Mouse (Mus musculus) forebrain, embryonic 14.5 days (tissue): ENCODE data around the gene Mterf1a. TPM values are rescaled to one million over a fixed set of nuclear protein-coding genes. Genes with fewer than 3 reads are reported as not detected.
"Not testable (repeated sequence)": the region's sequence is repeated elsewhere in the genome, so short reads cannot be mapped to it uniquely, and the experiment has no call there.

Experiments
- ATAC-seq: fragments of 200-750 bp; cut with Nextera tagmentation; 2 replicates; pipeline ENCODE4 v1.8.0; 2017; ENCODE audit warnings: mild to moderate bottlenecking, moderate library complexity
- DNase-seq: peaks from one replicate; pipeline ENCODE4 v3.0.0-alpha.2; 2015; ENCODE audit warnings: low spot score
- H3K27ac ChIP-seq: fragments of 300-500 bp; sonication (generic); 2 replicates; pipeline ENCODE4 v1.5.1; 2014; ENCODE audit warnings: low read depth, mild to moderate bottlenecking, control low read depth, low read length, moderate library complexity
- H3K27me3 ChIP-seq: fragments of 300-500 bp; sonication (generic); replicated peaks from 2 replicates; pipeline ENCODE4 v1.6.1; 2014; ENCODE audit warnings: low read length, control low read depth, mixed read lengths; ENCODE audit not compliant: control insufficient read depth, insufficient read depth
- H3K36me3 ChIP-seq: fragments of 300-500 bp; sonication (generic); 2 replicates; pipeline ENCODE4 v1.6.1; 2014; ENCODE audit warnings: low read length, control low read depth; ENCODE audit not compliant: control insufficient read depth, insufficient read depth
- H3K4me1 ChIP-seq: fragments of 300-500 bp; sonication (generic); 2 replicates; pipeline ENCODE4 v1.6.1; 2014; ENCODE audit warnings: antibody characterized with exemption, low read length, control low read depth; ENCODE audit not compliant: control insufficient read depth, insufficient read depth
- H3K4me2 ChIP-seq: fragments of 300-500 bp; sonication (generic); 2 replicates; pipeline ENCODE4 v1.6.1; 2014; ENCODE audit warnings: mild to moderate bottlenecking, control low read depth, low read length
- H3K4me3 ChIP-seq: fragments of 300-500 bp; sonication (generic); 2 replicates; pipeline ENCODE4 v1.5.1; 2014; ENCODE audit warnings: low read depth, low read length, control low read depth
- H3K9ac ChIP-seq: fragments of 300-500 bp; sonication (generic); 2 replicates; pipeline ENCODE4 v1.6.1; 2014; ENCODE audit warnings: mild to moderate bottlenecking, low read length, control low read depth, moderate library complexity
- H3K9me3 ChIP-seq: fragments of 300-500 bp; sonication (generic); replicated peaks from 2 replicates; pipeline ENCODE4 v1.6.1; 2016; ENCODE audit warnings: low read length, control low read depth, mixed read lengths; ENCODE audit not compliant: control insufficient read depth
- WGBS: fragments of 180-500 bp; shearing (Covaris S2); extraction: QIAGEN DNeasy Blood & Tissue Kit; methylation state at CpG from one replicate; pipeline ENCODE4 v1.1.7; 2014; 5-methylcytosine and 5-hydroxymethylcytosine counted together
- polyA plus RNA-seq: library from polyadenylated mRNA; unstranded; fragments of >200 nt; fragmentation: Nextera tagmentation; extraction: Ambion mirVana; gene quantifications from 2 replicates; pipeline ENCODE4 v1.2.1, GENCODE M21; 2014

Gene Mterf1a
- polyA plus RNA-seq, 1 experiment from 2014 or later = 10.2 TPM

- 93% methylated on average over 7 of the region's 7 CpGs for WGBS
These were observed 6.9 kb downstream of the Mterf1a start for GRCm38 (mm10) chr5:3886862-3887261.

GRCm38 (mm10) chr5:3873485-3873884 lies 20.2 kb downstream of the Mterf1a start:
- ATAC-seq = no peak
- Histone ChIP-seq H3K4me3 (no peak overlapping the region), H3K27me3 (no peaks in the 10 kb centered on the region), H3K27ac (no peak overlapping the region), H3K9ac (no peak overlapping the region), H3K4me2 (no peak overlapping the region), H3K9me3 (no peaks in the 10 kb centered on the region), H3K4me1 (no peaks in the 10 kb centered on the region), H3K36me3 (no peaks in the 10 kb centered on the region)
- WGBS = 69% methylated on average over 3 of the region's 3 CpGs
- peak; percentile 18 for DNase-seq

More at GRCm38 (mm10) chr5:3886862-3887261, 6.9 kb downstream of the Mterf1a start:
- not testable (repeated sequence) for H3K27ac ChIP-seq, ATAC-seq, H3K36me3 ChIP-seq, H3K4me3 ChIP-seq, H3K4me1 ChIP-seq, H3K27me3 ChIP-seq, H3K4me2 ChIP-seq, DNase-seq, H3K9me3 ChIP-seq, H3K9ac ChIP-seq

- Histone ChIP-seq H3K9me3 (no peaks in the 10 kb centered on the region), H3K4me3 (no peak overlapping the region), H3K27ac (no peak overlapping the region), H3K36me3 (no peaks in the 10 kb centered on the region), H3K9ac (no peak overlapping the region), H3K4me2 (no peak overlapping the region), H3K27me3 (no peaks in the 10 kb centered on the region), H3K4me1 (no peaks in the 10 kb centered on the region)
- WGBS = 33% methylated on average over 1 of the region's 1 CpGs
- ATAC-seq (no peak), DNase-seq (no peak)
These were observed 21.4 kb downstream of the Mterf1a start for GRCm38 (mm10) chr5:3872348-3872747.

- no peak for ATAC-seq
- H3K9ac ChIP-seq = no peak overlapping the region
- no peaks in the 10 kb centered on the region for H3K9me3 ChIP-seq
- no peak for DNase-seq
- no peak overlapping the region for H3K4me3 ChIP-seq
- no peaks in the 10 kb centered on the region for H3K27me3 ChIP-seq
- H3K4me2 ChIP-seq = no peak overlapping the region
- no peaks in the 10 kb centered on the region for H3K4me1 ChIP-seq
- H3K36me3 ChIP-seq = no peaks in the 10 kb centered on the region
- WGBS = 86% methylated on average over 4 of the region's 4 CpGs
- no peak overlapping the region for H3K27ac ChIP-seq
These were observed 23.6 kb downstream of the Mterf1a start for GRCm38 (mm10) chr5:3870161-3870560.

- H3K4me3 ChIP-seq = peak within 1 kb of the TSS; percentile 21
- H3K4me2 ChIP-seq = peak within 1 kb of the TSS; percentile 44
- peak within 1 kb of the TSS; percentile 35 for H3K9ac ChIP-seq
- H3K27me3 ChIP-seq = no peaks in the 10 kb centered on the region
- ATAC-seq = no peak
- DNase-seq = peak; percentile 8
- 4% methylated on average over 24 of the region's 24 CpGs for WGBS
- no peaks in the 10 kb centered on the region for H3K4me1 ChIP-seq
- H3K9me3 ChIP-seq = no peaks in the 10 kb centered on the region
- H3K36me3 ChIP-seq = peaks cover 13% of the 10 kb centered on the region; the same call in 1 of the 2 replicates
- no peak within 1 kb of the TSS for H3K27ac ChIP-seq
These were observed 48.7 kb downstream of the Mterf1a start, which contains the start of gene Lrrd1 for GRCm38 (mm10) chr5:3845026-3845425. TSS of gene Lrrd1 (plus strand) at chr5:3845173.

Other genes with a start within 250 kb of the Mterf1a start
- gene Tmbim7, start 242.8 kb downstream of the Mterf1a start, polyA plus RNA-seq = not detected in 2 replicates
- gene Gatad1, start 236.7 kb downstream of the Mterf1a start, polyA plus RNA-seq = 66.6 and 74.9 TPM in 2 replicates
- gene Ankib1, start 91.0 kb downstream of the Mterf1a start, polyA plus RNA-seq = 17.4 and 22.8 TPM in 2 replicates
- 44.6 and 58.5 TPM in 2 replicates for gene Krit1, start 90.7 kb downstream of the Mterf1a start, polyA plus RNA-seq
- 0.15 and 0.23 TPM in 2 replicates for gene Lrrd1, start 48.8 kb downstream of the Mterf1a start, polyA plus RNA-seq
- 198 and 256 TPM in 2 replicates for gene Akap9, start 34.1 kb upstream of the Mterf1a start, polyA plus RNA-seq
- 137 and 169 TPM in 2 replicates for gene Cyp51, start 210.8 kb upstream of the Mterf1a start, polyA plus RNA-seq